Mouse (Mus musculus): Measurements from ENCODE around the gene Pard3.
A peak's percentile ranks its signal among the peaks of the same experiment; 100 is the strongest.

The Pard3 gene

GRCm38 (mm10) chr8:127175160-127175836 lies 111.6 kb downstream of the Pard3 start:
- no peak for TF ChIP-seq GATA4 (IDR thresholded peaks at IDR 0.05; ENCODE audit: insufficient replicate concordance, low read length)

DNA sequence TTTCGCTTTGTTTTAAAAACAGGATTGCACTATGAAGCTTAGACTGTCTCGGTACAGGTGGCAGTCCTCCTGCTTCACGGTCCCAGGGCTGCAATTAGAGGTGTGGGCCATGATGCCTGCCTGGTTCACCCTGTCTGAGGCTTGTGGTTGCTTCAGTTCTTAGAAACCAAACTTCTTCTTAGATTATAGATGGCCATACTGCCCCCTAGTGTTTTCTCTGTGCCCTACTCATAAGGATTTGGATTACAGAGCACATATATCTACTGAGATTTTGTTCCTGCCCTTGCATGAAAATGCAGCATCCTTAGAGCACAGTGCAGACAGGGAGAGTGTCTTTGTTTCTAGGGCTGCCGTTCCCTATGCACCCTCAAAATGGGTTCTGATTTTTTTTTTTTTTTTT lies 114.9 kb downstream of the Pard3 start:
- TF ChIP-seq GATA4 (IDR thresholded peaks at IDR 0.05; ENCODE audit: insufficient replicate concordance, low read length) = no peak

GRCm38 (mm10) chr8:127181246-127181645 lies 117.6 kb downstream of the Pard3 start:
- TF ChIP-seq GATA4 (IDR thresholded peaks at IDR 0.05; ENCODE audit: insufficient replicate concordance, low read length) = no peak

DNA sequence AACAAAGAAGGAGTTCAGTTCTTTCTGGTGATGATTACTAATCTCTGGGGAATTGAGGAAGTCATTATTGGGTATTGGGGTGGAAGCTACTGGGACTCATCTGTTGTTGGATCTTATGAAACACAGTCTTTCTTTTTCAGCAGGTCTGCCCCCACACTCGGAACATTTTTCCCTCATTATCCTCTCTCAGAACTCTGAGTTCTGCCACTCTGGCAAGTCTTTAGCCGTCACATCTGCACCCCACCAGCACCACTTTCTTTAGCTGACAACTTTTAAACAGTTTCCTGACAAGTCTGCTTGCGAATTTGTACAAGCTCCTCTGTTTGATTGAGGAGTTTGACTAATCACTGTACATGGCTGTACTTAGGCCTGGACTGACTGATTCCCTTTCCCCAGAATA lies 118.4 kb downstream of the Pard3 start:
- no peak for TF ChIP-seq GATA4 (IDR thresholded peaks at IDR 0.05; ENCODE audit: insufficient replicate concordance, low read length)

DNA sequence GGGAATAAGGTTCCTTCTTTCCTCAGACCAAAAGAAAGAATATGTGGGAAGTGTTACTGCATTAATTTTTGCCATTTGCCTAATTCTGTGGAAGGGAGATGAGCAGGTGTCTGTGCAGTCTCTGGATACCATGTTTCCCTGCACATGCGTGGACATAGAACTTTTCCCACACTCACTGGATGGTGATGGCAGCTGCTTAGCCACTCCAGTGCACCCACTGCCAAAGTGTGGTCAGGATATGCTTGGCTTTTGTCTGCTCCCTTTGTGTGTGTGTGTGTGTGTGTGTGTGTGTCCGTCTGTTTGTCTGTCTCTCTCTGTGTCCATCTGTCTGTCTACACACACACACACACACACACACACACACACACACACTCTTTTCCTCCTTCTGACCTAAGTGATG lies 119.8 kb downstream of the Pard3 start:
- TF ChIP-seq GATA4 (IDR thresholded peaks at IDR 0.05; ENCODE audit: insufficient replicate concordance, low read length) = no peak

GRCm38 (mm10) chr8:127184025-127184424 lies 120.3 kb downstream of the Pard3 start:
- TF ChIP-seq GATA4 (IDR thresholded peaks at IDR 0.05; ENCODE audit: insufficient replicate concordance, low read length) = peak; percentile 78; the same call in 1 of the 2 replicates

- no peak for TF ChIP-seq GATA4 (IDR thresholded peaks at IDR 0.05; ENCODE audit: insufficient replicate concordance, low read length)
Measured at GRCm38 (mm10) chr8:127185897-127186296, 122.2 kb downstream of the Pard3 start.

DNA sequence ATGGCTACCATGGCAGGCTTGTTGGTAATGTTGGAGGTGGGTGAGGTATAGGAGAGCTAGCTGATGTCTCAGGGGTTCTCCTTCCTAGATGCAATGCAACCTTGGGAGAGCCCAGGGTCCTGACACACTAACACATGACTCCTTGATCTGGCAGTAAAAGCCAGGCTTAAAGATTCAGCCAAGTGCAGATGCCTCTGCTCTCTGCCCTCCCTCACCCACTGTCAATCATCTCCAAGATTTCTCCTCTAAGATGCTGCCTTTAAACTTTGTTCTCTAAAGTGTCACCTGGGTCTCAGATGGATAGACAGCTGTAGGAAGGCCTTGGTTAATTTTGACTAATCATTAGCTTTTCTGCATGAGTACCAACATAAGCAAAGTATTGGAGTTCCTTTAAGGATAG lies 125.0 kb downstream of the Pard3 start:
- TF ChIP-seq GATA4 (IDR thresholded peaks at IDR 0.05; ENCODE audit: insufficient replicate concordance, low read length) = no peak

GRCm38 (mm10) chr8:127190350-127190749 lies 126.7 kb downstream of the Pard3 start:
- TF ChIP-seq GATA4 (IDR thresholded peaks at IDR 0.05; ENCODE audit: insufficient replicate concordance, low read length) = no peak

DNA sequence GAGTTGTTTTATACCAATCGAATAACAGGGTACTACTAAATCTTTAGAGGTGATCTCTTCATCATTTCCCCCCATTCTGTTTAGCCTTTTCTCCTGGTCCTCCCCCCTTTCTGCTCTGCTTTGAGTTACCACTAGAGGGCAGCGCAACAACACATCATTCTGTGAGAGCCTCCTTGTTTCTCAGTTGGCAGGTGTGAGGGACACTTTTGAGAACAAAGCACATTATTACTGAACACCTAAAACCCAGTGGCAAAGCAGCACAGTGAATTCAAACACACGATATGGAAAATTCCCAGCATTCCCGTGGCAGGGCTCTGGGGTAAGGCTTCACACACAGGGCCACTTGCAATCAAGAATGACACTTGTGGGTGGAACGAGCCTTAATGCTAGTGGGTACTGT lies 127.7 kb downstream of the Pard3 start:
- no peak for TF ChIP-seq GATA4 (IDR thresholded peaks at IDR 0.05; ENCODE audit: insufficient replicate concordance, low read length)

DNA sequence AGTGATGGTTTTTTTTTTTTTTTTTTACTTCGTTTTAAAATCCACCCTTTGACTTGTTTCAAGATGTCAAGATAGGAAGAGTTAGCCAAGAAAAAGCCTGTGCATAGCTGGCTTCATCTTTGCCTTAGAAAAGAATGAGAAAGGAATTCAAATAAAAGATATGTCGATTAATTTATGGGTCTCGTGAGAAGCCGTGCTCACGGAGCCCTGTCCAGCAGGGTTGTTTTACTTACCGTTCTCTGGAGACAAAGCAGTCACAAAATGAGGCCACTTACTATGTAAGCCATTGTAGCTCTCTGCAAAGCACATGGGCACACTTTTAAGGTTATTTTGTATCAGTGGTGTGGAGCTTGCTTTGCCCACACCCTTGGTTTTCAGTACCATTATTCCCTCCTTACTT lies 128.1 kb downstream of the Pard3 start:
- no peak for TF ChIP-seq GATA4 (IDR thresholded peaks at IDR 0.05; ENCODE audit: insufficient replicate concordance, low read length)

DNA sequence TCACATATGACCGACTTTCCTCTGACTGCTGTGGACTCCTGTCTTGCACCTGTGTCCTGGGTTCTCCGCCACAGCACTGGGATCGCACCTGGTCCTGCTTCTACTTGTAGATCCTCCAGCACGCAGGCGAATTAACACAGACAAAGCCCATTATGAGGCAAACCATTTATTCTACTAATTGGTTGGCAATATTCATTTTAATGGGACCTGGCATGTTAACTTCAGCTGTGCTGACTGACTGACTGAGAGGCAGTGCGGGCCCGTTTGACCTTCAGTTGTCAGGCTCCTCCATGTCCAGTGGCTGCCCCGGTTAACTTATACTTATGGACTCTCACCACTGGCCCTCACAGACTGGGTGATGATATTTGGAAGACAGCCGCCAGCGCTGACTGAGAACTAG lies 128.6 kb downstream of the Pard3 start:
- no peak for TF ChIP-seq GATA4 (IDR thresholded peaks at IDR 0.05; ENCODE audit: insufficient replicate concordance, low read length)

DNA sequence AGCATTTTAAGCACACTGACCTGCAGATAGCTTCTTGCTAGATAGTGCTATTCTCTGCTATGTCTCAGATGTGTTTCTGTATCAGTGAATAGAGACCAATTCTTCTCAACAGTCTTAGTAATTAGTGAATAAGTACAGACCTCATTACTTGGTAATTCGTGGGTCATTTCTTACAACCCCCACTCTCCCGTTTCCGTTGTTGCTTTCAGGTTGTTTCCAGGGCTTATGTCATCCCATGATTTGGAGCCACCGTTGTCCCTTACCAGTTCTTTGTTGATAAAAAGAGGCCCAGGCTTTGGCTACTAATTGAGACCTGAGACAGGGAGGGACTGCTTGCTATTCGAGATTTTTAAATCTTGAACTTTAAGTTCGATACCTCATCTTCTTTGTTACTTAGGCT lies 129.7 kb downstream of the Pard3 start:
- no peak for TF ChIP-seq GATA4 (IDR thresholded peaks at IDR 0.05; ENCODE audit: insufficient replicate concordance, low read length)

- TF ChIP-seq GATA4 (IDR thresholded peaks at IDR 0.05; ENCODE audit: insufficient replicate concordance, low read length) = no peak
Measured at GRCm38 (mm10) chr8:127194786-127195407, 131.2 kb downstream of the Pard3 start.

DNA sequence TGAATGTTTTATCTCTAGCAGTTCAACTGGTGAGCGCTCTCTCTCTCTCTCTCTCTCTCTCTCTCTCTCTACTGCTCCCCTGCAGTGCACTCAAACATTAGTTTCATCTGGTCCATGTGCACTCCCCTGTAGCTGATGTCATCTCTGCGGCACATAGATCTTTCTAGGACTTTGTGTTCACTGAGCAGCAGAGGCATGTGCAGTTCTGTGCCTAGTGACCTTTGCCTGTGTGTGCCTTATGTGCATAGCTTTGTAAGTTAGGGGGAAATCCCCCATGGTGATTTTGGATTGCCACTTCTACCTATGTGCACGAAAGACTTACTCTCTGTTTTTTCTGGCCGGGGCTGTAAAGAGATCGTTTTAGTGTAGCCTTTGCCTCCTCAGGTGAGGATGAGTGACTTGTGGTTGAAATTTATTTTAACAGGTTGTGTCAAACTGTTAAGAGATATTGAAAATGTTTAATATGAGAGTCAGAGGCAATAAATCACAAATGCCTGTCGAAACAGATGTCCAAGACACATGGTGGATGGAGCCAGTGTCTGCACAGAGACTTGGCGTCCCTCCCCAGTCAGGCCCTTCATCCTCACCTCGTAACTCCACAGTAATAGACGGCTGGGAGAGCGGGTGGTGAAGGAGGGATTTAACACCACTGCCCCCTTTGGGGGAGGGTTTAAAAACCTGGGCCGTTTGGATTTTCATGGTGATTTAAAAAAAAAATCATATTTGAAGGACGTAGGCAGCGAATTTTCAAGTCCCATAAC lies 133.0 kb downstream of the Pard3 start:
- no peak for TF ChIP-seq GATA4 (IDR thresholded peaks at IDR 0.05; ENCODE audit: insufficient replicate concordance, low read length)

- TF ChIP-seq GATA4 (IDR thresholded peaks at IDR 0.05; ENCODE audit: insufficient replicate concordance, low read length) = no peak
Measured at GRCm38 (mm10) chr8:127207455-127207854, 143.8 kb downstream of the Pard3 start.
